Mouse (Mus musculus) cerebellum, postnatal 4 days (tissue): ENCODE data around the gene Ccdc126.
A peak's percentile ranks its signal among the peaks of the same experiment; 100 is the strongest.

ENCODE experiments used
- DNase-seq, 2 experiments: peaks; one replicate each; pipeline ENCODE4 v3.0.0; 2022; ENCODE audit warnings: low spot score in 2 of 2, mixed read lengths in 1 of 2

Gene Ccdc126

GRCm38 (mm10) chr6:49343737-49344469 is 24.8 kb downstream of the Ccdc126 start:
- no peak for DNase-seq

GRCm38 (mm10) chr6:49349826-49350225 is 30.8 kb downstream of the Ccdc126 start:
- DNase-seq: no peak

- no peak for DNase-seq
Observed at GRCm38 (mm10) chr6:49354613-49355012, 35.5 kb downstream of the Ccdc126 start.

- no peak for DNase-seq
Observed at GRCm38 (mm10) chr6:49355171-49355570, 36.1 kb downstream of the Ccdc126 start.

GRCm38 (mm10) chr6:49360420-49360819 is 41.3 kb downstream of the Ccdc126 start:
- DNase-seq: no peak

- peak; percentile 39 to 68 for DNase-seq
Observed at GRCm38 (mm10) chr6:49367159-49368054, 48.3 kb downstream of the Ccdc126 start, which contains the start of gene Fam221a. Fam221a (plus strand) TSS chr6:49367739.

GRCm38 (mm10) chr6:49368212-49368611 is 49.1 kb downstream of the Ccdc126 start:
- no peak for DNase-seq

GRCm38 (mm10) chr6:49372705-49373104 is 53.6 kb downstream of the Ccdc126 start:
- no peak for DNase-seq

GRCm38 (mm10) chr6:49373943-49374342 is 54.9 kb downstream of the Ccdc126 start:
- no peak for DNase-seq

GRCm38 (mm10) chr6:49378328-49378727 is 59.3 kb downstream of the Ccdc126 start:
- DNase-seq: no peak
